Mouse (Mus musculus) ES-Bruce4 (cell line): Measurements from ENCODE around the gene Slc25a38.

Experiments
- CTCF ChIP-seq: IDR thresholded peaks from one replicate; pipeline ENCODE4 v1.8.1; 2011; ENCODE audit warnings: low read depth, low read length
- EP300 ChIP-seq: IDR thresholded peaks from 2 replicates; pipeline ENCODE4 v1.6.1; 2011; ENCODE audit warnings: low read depth, low read length; ENCODE audit not compliant: insufficient read depth
- POLR2A ChIP-seq: IDR thresholded peaks from one replicate; pipeline ENCODE4 v1.8.1; 2011; ENCODE audit warnings: low read length; ENCODE audit not compliant: insufficient read depth

GRCm38 (mm10) chr9:120126868-120127267 lies 16.7 kb downstream of the Slc25a38 start:
- TF ChIP-seq CTCF: no peak
- no peak for TF ChIP-seq POLR2A
- TF ChIP-seq EP300: no peak
